Mouse (Mus musculus) C2C12 (cell line): Measurements from ENCODE around the gene Psmb8.

Source experiments
- CEBPB ChIP-seq: IDR thresholded peaks from one replicate; pipeline ENCODE4 v1.6.1; 2011; ENCODE audit warnings: low read depth, mild to moderate bottlenecking, control low read depth, moderate library complexity
- CTCF ChIP-seq: IDR thresholded peaks from one replicate; pipeline ENCODE4 v1.5.1; 2011; ENCODE audit not compliant: control insufficient read depth, insufficient read depth, insufficient read length

GRCm38 (mm10) chr17:34205021-34205745 lies 7.7 kb downstream of the Psmb8 start:
- TF ChIP-seq CTCF = no peak
- TF ChIP-seq CEBPB = no peak
